In genomic region chrX:164348937-164349336, GRCm38 (mm10) we compare ENCODE assay signal across 25 mouse cellular contexts. TPM values are rescaled to one million over a fixed set of nuclear protein-coding genes. Genes with fewer than 3 reads are reported as not detected.
A peak's percentile ranks its signal among the peaks of the same experiment; 100 is the strongest.
DNase-seq lines count a peak whose midpoint lies in the region; ATAC-seq and TF ChIP-seq lines count a peak whose summit lies in the region.
"Had no signal": no experiment of that assay in that cellular context is flagged by ENCODE, and none has a peak within 500 bp of the region (broad histone marks: within the 10 kb centered on the region; RNA-seq: fewer than 3 reads in every experiment).

No protein-coding gene starts in this region.

- no peaks in the 10 kb centered on the region for H3K9me3 ChIP-seq in heart, embryonic 13.5 days
- H3K9me3 ChIP-seq in heart, embryonic 16.5 days (replicated peaks; ENCODE audit: control insufficient read depth, low read length): no peaks in the 10 kb centered on the region
- H3K9me3 ChIP-seq in lung, embryonic 15.5 days: no peaks in the 10 kb centered on the region
- H3K9me3 ChIP-seq in lung, postnatal 0 days (ENCODE audit: low read length): no peaks in the 10 kb centered on the region
- H3K9me3 ChIP-seq: embryonic facial prominence, embryonic 10.5 days; embryonic facial prominence, embryonic 12.5 days; forebrain, embryonic 13.5 days; G1E had no signal

- TF ChIP-seq CTCF in heart, adult 2 months (IDR thresholded peaks at IDR 0.05): no peak
- TF ChIP-seq CTCF in lung, postnatal 0 days (IDR thresholded peaks at IDR 0.05): no peak

- peak overlapping the region; percentile 66; the same call in 1 of the 2 replicates for H3K27ac ChIP-seq in heart, embryonic 13.5 days (replicated peaks)
- H3K27ac ChIP-seq in heart, embryonic 16.5 days (ENCODE audit: low read length): 0 out of 2 replicates have a peak overlapping the region, but pooled peaks have one; percentile 18
- H3K27ac ChIP-seq in heart, adult 2 months: no peak overlapping the region
- H3K27ac ChIP-seq in lung, embryonic 15.5 days: no peak overlapping the region
- no peak overlapping the region for H3K27ac ChIP-seq in lung, postnatal 0 days (ENCODE audit: low read length)
- H3K27ac ChIP-seq: embryonic facial prominence, embryonic 10.5 days; embryonic facial prominence, embryonic 12.5 days; forebrain, embryonic 13.5 days had no signal

- no peak overlapping the region for H3K9ac ChIP-seq in heart, embryonic 13.5 days
- H3K9ac ChIP-seq in heart, embryonic 16.5 days (ENCODE audit: low read length): no peak overlapping the region
- no peak overlapping the region for H3K9ac ChIP-seq in heart, adult 2 months (ENCODE audit: low read depth, low read length)
- H3K9ac ChIP-seq in lung, embryonic 15.5 days: no peak overlapping the region
- H3K9ac ChIP-seq in lung, postnatal 0 days (replicated peaks; ENCODE audit: low read depth): no peak overlapping the region
- H3K9ac ChIP-seq: embryonic facial prominence, embryonic 12.5 days; forebrain, embryonic 13.5 days had no signal

- H3K4me2 ChIP-seq in heart, embryonic 13.5 days: no peak overlapping the region
- no peak overlapping the region for H3K4me2 ChIP-seq in heart, embryonic 16.5 days (ENCODE audit: low read depth, low read length)
- no peak overlapping the region for H3K4me2 ChIP-seq in lung, embryonic 15.5 days
- H3K4me2 ChIP-seq in lung, postnatal 0 days (replicated peaks; ENCODE audit: low read depth, low read length): no peak overlapping the region
- H3K4me2 ChIP-seq: embryonic facial prominence, embryonic 12.5 days; forebrain, embryonic 13.5 days had no signal

- no peak for ATAC-seq in heart, embryonic 13.5 days (ENCODE audit: extremely low read depth, insufficient number of reproducible peaks, low FRiP score, low TSS enrichment)
- no peak for ATAC-seq in heart, embryonic 16.5 days (replicated peaks; ENCODE audit: extremely low read depth, insufficient read depth, low FRiP score)
- ATAC-seq in lung, embryonic 15.5 days (ENCODE audit: borderline replicate concordance, extremely low read depth, low FRiP score, low TSS enrichment): peak; percentile 64; the same call in 1 of the 2 replicates
- no peak for ATAC-seq in lung, postnatal 0 days
- ATAC-seq: activated CD4-positive, CD25-positive, alpha-beta regulatory T cell, adult 4 months; CD4-positive, CD25-positive, alpha-beta regulatory T cell, adult 4 months; forebrain, embryonic 13.5 days; Patski had no signal

- no peaks in the 10 kb centered on the region for H3K79me2 ChIP-seq in heart, adult 2 months (replicated peaks; ENCODE audit: control insufficient read depth, insufficient read depth, low read length)

- no peak for TF ChIP-seq EP300 in heart, adult 2 months (IDR thresholded peaks at IDR 0.05; ENCODE audit: insufficient read depth, low read depth, low read length)
- no peak for TF ChIP-seq EP300 in lung, postnatal 0 days (IDR thresholded peaks at IDR 0.05)

- no peak overlapping the region for H3K4me3 ChIP-seq in heart, embryonic 13.5 days
- no peak overlapping the region for H3K4me3 ChIP-seq in heart, embryonic 16.5 days (ENCODE audit: low read length)
- H3K4me3 ChIP-seq in heart, adult 2 months: no peak overlapping the region
- no peak overlapping the region for H3K4me3 ChIP-seq in lung, embryonic 15.5 days
- no peak overlapping the region for H3K4me3 ChIP-seq in lung, postnatal 0 days (ENCODE audit: low read depth, low read length)
- H3K4me3 ChIP-seq: embryonic facial prominence, embryonic 10.5 days; embryonic facial prominence, embryonic 12.5 days; forebrain, embryonic 13.5 days had no signal

- no peaks in the 10 kb centered on the region for H3K27me3 ChIP-seq in heart, embryonic 13.5 days (replicated peaks)
- no peaks in the 10 kb centered on the region for H3K27me3 ChIP-seq in heart, embryonic 16.5 days (ENCODE audit: control insufficient read depth, insufficient read depth, low read length)
- H3K27me3 ChIP-seq in heart, adult 2 months (ENCODE audit: control insufficient read depth, insufficient read depth, low read length): no peaks in the 10 kb centered on the region
- no peaks in the 10 kb centered on the region for H3K27me3 ChIP-seq in lung, embryonic 15.5 days
- H3K27me3 ChIP-seq in lung, postnatal 0 days (replicated peaks; ENCODE audit: insufficient read depth, low read length): no peaks in the 10 kb centered on the region
- H3K27me3 ChIP-seq: CH12.LX; embryonic facial prominence, embryonic 12.5 days; forebrain, embryonic 13.5 days had no signal

- H3K36me3 ChIP-seq in heart, embryonic 13.5 days: no peaks in the 10 kb centered on the region
- H3K36me3 ChIP-seq in heart, embryonic 16.5 days (ENCODE audit: control insufficient read depth, insufficient read depth): no peaks in the 10 kb centered on the region
- H3K36me3 ChIP-seq in heart, adult 2 months (ENCODE audit: control insufficient read depth, insufficient read depth, low read length): no peaks in the 10 kb centered on the region
- no peaks in the 10 kb centered on the region for H3K36me3 ChIP-seq in lung, embryonic 15.5 days
- no peaks in the 10 kb centered on the region for H3K36me3 ChIP-seq in lung, postnatal 0 days (ENCODE audit: insufficient read depth, low read length)
- H3K36me3 ChIP-seq: embryonic facial prominence, embryonic 10.5 days; embryonic facial prominence, embryonic 12.5 days; G1E had no signal

- no peak for TF ChIP-seq POLR2A in heart, adult 2 months (IDR thresholded peaks at IDR 0.05; ENCODE audit: insufficient read depth, low read depth, low read length)

- WGBS in heart, embryonic 13.5 days: 47% methylated on average over 3 of the region's 3 CpGs
- 44% methylated on average over 3 of the region's 3 CpGs for WGBS in heart, embryonic 16.5 days
- 53% methylated on average over 3 of the region's 3 CpGs for WGBS in heart, adult 2 months
- 52% methylated on average over 3 of the region's 3 CpGs for WGBS in lung, embryonic 15.5 days
- 65% methylated on average over 3 of the region's 3 CpGs for WGBS in lung, postnatal 0 days

- no peaks in the 10 kb centered on the region for H3K4me1 ChIP-seq in heart, embryonic 13.5 days
- H3K4me1 ChIP-seq in heart, embryonic 16.5 days (ENCODE audit: control insufficient read depth, insufficient read depth, low read length): no peaks in the 10 kb centered on the region; the same call in 1 of the 2 replicates
- H3K4me1 ChIP-seq in heart, adult 2 months (ENCODE audit: control insufficient read depth, insufficient read depth, low read length): no peaks in the 10 kb centered on the region
- no peaks in the 10 kb centered on the region for H3K4me1 ChIP-seq in lung, embryonic 15.5 days
- H3K4me1 ChIP-seq in lung, postnatal 0 days (ENCODE audit: insufficient read depth, low read depth, low read length): no peaks in the 10 kb centered on the region
- H3K4me1 ChIP-seq: embryonic facial prominence, embryonic 10.5 days; embryonic facial prominence, embryonic 12.5 days; forebrain, embryonic 13.5 days had no signal

- intact Hi-C loops in heart, adult 2 months (cut with DNase I): no loop called here

- no peak for DNase-seq in heart, adult 11 months
- DNase-seq in heart, adult 2 months: no peak
- DNase-seq in lung, postnatal 36 days: no peak
- DNase-seq in lung, postnatal 0 days (ENCODE audit: low spot score): peak; percentile 28
- DNase-seq in lung, postnatal 10 days: no peak
- DNase-seq: adrenal gland, adult 8-10 months; adrenal gland, postnatal 14 days; adrenal gland, postnatal 36 days; B cell, adult 2 months; cerebellum, adult 11-12 months; cerebellum, adult 2 months; cerebellum, adult 9-10 months; cerebellum, postnatal 10 days; cerebellum, postnatal 25 days had no signal

RNA-seq across cellular contexts. Expression of gene Vegfd, which starts 24.2 kb away (rescaled TPM):
- polyA plus RNA-seq in heart, embryonic 13.5 days (2015; fragmentation: Nextera tagmentation; extraction: Ambion mirVana): 3.3 and 4.7 TPM in 2 replicates
- 3.7 and 6.7 TPM in 2 replicates for polyA plus RNA-seq in heart, embryonic 16.5 days (2015; fragmentation: Nextera tagmentation; extraction: Ambion mirVana)
- 1 to 10 TPM; 1.4 to 2.8 TPM for total RNA-seq in heart, adult 2 months (2021)
- 2.0 and 3.0 TPM in 2 replicates for polyA plus RNA-seq in heart, adult 2 months (2012; rRNA removed)
- 48.1 and 52.2 TPM in 2 replicates for polyA plus RNA-seq in lung, embryonic 15.5 days (2015; fragmentation: Nextera tagmentation; extraction: Ambion mirVana)
- polyA plus RNA-seq in lung, postnatal 0 days (2015; fragmentation: Nextera tagmentation; extraction: Ambion mirVana): 26.6 and 26.8 TPM in 2 replicates
- total RNA-seq: CH12.LX had no signal
- polyA plus RNA-seq: activated CD4-positive, CD25-positive, alpha-beta regulatory T cell, adult 4 months; CD4-positive, CD25-positive, alpha-beta regulatory T cell, adult 4 months; G1E had no signal

Comparison
In these comparisons a context has a peak if more than half of its experiments do, and no peak if none do; other contexts are left out.
1. H3K27ac ChIP-seq: peak in heart, embryonic 13.5 days (single experiment) and heart, embryonic 16.5 days (single experiment); none in heart, adult 2 months (single experiment), lung, embryonic 15.5 days (single experiment) and lung, postnatal 0 days (single experiment).